Mouse (Mus musculus) hindbrain, embryonic 15.5 days (tissue): ENCODE data around the gene Gstp3. TPM values are rescaled to one million over a fixed set of nuclear protein-coding genes. Genes with fewer than 3 reads are reported as not detected.

Experiments
- ATAC-seq: fragments of 200-750 bp; cut with Nextera tagmentation; 2 replicates; pipeline ENCODE4 v1.8.0; 2017; ENCODE audit warnings: low read depth, moderate number of reproducible peaks, moderate TSS enrichment; ENCODE audit not compliant: low FRiP score
- H3K27ac ChIP-seq: fragments of 300-500 bp; sonication (generic); replicated peaks from 2 replicates; pipeline ENCODE4 v1.5.1; 2015; ENCODE audit warnings: mild to moderate bottlenecking, inconsistent platforms
- H3K27me3 ChIP-seq: fragments of 300-500 bp; sonication (generic); 2 replicates; pipeline ENCODE4 v1.6.1; 2015; ENCODE audit warnings: control low read depth, inconsistent platforms
- H3K36me3 ChIP-seq: fragments of 300-500 bp; sonication (generic); 2 replicates; pipeline ENCODE4 v1.6.1; 2015; ENCODE audit warnings: control low read depth, inconsistent platforms
- H3K4me1 ChIP-seq: fragments of 300-500 bp; sonication (generic); replicated peaks from 2 replicates; pipeline ENCODE4 v1.6.1; 2015; ENCODE audit warnings: control low read depth, inconsistent platforms
- H3K4me2 ChIP-seq: fragments of 300-500 bp; sonication (generic); 2 replicates; pipeline ENCODE4 v1.6.1; 2015; ENCODE audit warnings: moderate library complexity, mild to moderate bottlenecking, inconsistent platforms
- H3K4me3 ChIP-seq: fragments of 300-500 bp; sonication (generic); 2 replicates; pipeline ENCODE4 v1.5.1; 2015; ENCODE audit warnings: mild to moderate bottlenecking, inconsistent platforms
- H3K9ac ChIP-seq: fragments of 300-500 bp; sonication (generic); 2 replicates; pipeline ENCODE4 v1.6.1; 2015; ENCODE audit warnings: inconsistent platforms
- H3K9me3 ChIP-seq: fragments of 300-500 bp; sonication (generic); 2 replicates; pipeline ENCODE4 v1.6.1; 2016; ENCODE audit warnings: control low read depth, inconsistent platforms
- WGBS: fragments of 180-500 bp; shearing (Covaris S2); methylation state at CpG from one replicate; pipeline ENCODE4 v1.1.7; 2015; 5-methylcytosine and 5-hydroxymethylcytosine counted together
- polyA plus RNA-seq: library from polyadenylated mRNA; unstranded; fragments of >200 nt; fragmentation: Nextera tagmentation; extraction: Ambion mirVana; gene quantifications from 2 replicates; pipeline ENCODE4 v1.2.1, GENCODE M21; 2015

Gene Gstp3
- polyA plus RNA-seq, 1 experiment from 2014 or later, result not detected

GRCm38 (mm10) chr19:4099056-4099455 is 39.7 kb upstream of the Gstp3 start:
- Histone ChIP-seq H3K27me3 (no peaks in the 10 kb centered on the region), H3K4me1 (peaks cover 65% of the 10 kb centered on the region), H3K9me3 (no peaks in the 10 kb centered on the region), H3K27ac (no peak overlapping the region), H3K9ac (no peak overlapping the region), H3K36me3 (no peaks in the 10 kb centered on the region), H3K4me2 (peak overlapping the region; percentile 80; the same call in 1 of the 2 replicates), H3K4me3 (no peak overlapping the region)
- no peak for ATAC-seq
- 18% methylated on average over 9 of the region's 9 CpGs for WGBS

- Histone ChIP-seq H3K27ac (no peak overlapping the region), H3K9me3 (no peaks in the 10 kb centered on the region), H3K4me1 (peaks cover 65% of the 10 kb centered on the region), H3K9ac (no peak overlapping the region), H3K36me3 (no peaks in the 10 kb centered on the region), H3K27me3 (no peaks in the 10 kb centered on the region), H3K4me2 (no peak overlapping the region), H3K4me3 (no peak overlapping the region)
- no peak for ATAC-seq
- WGBS, result 91% methylated on average over 13 of the region's 13 CpGs
These were observed 39.1 kb upstream of the Gstp3 start for GRCm38 (mm10) chr19:4098426-4098825.

DNA sequence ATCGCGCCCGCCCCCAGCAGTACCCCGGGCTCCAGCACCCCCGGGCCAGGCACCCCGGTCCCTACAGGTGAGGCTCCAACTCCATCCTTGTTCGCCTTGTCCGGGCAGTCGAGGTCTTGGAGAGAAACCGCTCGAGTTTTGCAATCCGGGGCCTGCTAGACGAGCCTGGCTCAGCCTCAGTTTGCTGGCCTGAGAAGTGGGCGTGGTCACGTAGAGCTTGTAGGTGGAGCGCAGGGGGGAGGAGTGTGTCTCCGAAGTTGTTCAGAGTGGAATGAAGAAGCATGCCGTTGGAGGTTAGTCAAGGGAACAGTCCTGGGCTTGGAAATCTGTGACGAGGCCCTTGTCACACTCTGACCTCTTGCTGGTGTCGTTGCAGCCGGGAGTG is 38.1 kb upstream of the Gstp3 start:
- Histone ChIP-seq H3K27ac (peak overlapping the region; percentile 71), H3K4me1 (peaks cover 61% of the 10 kb centered on the region), H3K9me3 (no peaks in the 10 kb centered on the region), H3K4me2 (peak overlapping the region; percentile 73), H3K9ac (peak overlapping the region; percentile 58), H3K36me3 (no peaks in the 10 kb centered on the region), H3K27me3 (no peaks in the 10 kb centered on the region), H3K4me3 (peak overlapping the region; percentile 74)
- 2% methylated on average over 21 of the region's 21 CpGs for WGBS
- ATAC-seq, result no peak

- no peaks in the 10 kb centered on the region for H3K27me3 ChIP-seq
- H3K9ac ChIP-seq, result peak within 1 kb of the TSS; percentile 58
- H3K27ac ChIP-seq, result peak within 1 kb of the TSS; percentile 95
- peak; percentile 95 for ATAC-seq
- peaks cover 55% of the 10 kb centered on the region for H3K4me1 ChIP-seq
- no peaks in the 10 kb centered on the region for H3K36me3 ChIP-seq
- H3K9me3 ChIP-seq, result no peaks in the 10 kb centered on the region
- H3K4me2 ChIP-seq, result peak within 1 kb of the TSS; percentile 73
- peak within 1 kb of the TSS; percentile 74 for H3K4me3 ChIP-seq
- under 1% methylated on average over 65 of the region's 65 CpGs for WGBS
These were observed 37.5 kb upstream of the Gstp3 start, which contains the start of gene Cdk2ap2 for GRCm38 (mm10) chr19:4096642-4097440. Cdk2ap2 (plus strand) TSS chr19:4097182.

GRCm38 (mm10) chr19:4095802-4096201 is 36.4 kb upstream of the Gstp3 start:
- peak overlapping the region; percentile 95; the same call in 1 of the 2 replicates for H3K27ac ChIP-seq
- no peaks in the 10 kb centered on the region for H3K9me3 ChIP-seq
- H3K36me3 ChIP-seq, result no peaks in the 10 kb centered on the region
- H3K4me3 ChIP-seq, result peak overlapping the region; percentile 74; the same call in 1 of the 2 replicates
- peak overlapping the region; percentile 73 for H3K4me2 ChIP-seq
- no peak for ATAC-seq
- H3K4me1 ChIP-seq, result peaks cover 45% of the 10 kb centered on the region
- WGBS, result 59% methylated on average over 3 of the region's 3 CpGs
- no peak overlapping the region for H3K9ac ChIP-seq
- no peaks in the 10 kb centered on the region for H3K27me3 ChIP-seq

GRCm38 (mm10) chr19:4094774-4095303 is 35.5 kb upstream of the Gstp3 start:
- WGBS, result 77% methylated on average over 5 of the region's 5 CpGs

DNA sequence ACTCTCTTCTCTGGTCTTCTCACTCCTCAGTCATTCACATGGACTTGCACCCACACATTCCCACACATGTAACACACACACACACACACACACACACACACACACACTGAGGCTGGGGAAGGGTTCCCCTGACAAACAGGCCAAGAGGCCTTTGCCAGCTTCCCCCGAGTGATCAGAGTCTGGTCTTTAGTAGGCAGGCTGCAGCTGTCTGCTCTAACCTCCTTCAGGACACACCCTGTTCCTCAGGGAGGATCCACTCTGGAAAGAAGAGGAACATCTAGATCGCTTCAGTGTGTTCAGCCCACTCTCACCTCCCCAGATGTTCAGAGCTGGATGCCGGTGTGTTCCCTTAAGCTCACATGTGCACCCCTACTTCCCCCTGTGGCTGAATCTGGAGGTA is 35.0 kb upstream of the Gstp3 start:
- H3K27me3 ChIP-seq, result no peaks in the 10 kb centered on the region
- H3K4me1 ChIP-seq, result peaks cover 30% of the 10 kb centered on the region
- no peaks in the 10 kb centered on the region for H3K9me3 ChIP-seq
- H3K4me2 ChIP-seq, result no peak overlapping the region
- H3K27ac ChIP-seq, result no peak overlapping the region
- 82% methylated on average over 3 of the region's 3 CpGs for WGBS
- no peak overlapping the region for H3K4me3 ChIP-seq
- no peak for ATAC-seq
- no peaks in the 10 kb centered on the region for H3K36me3 ChIP-seq
- H3K9ac ChIP-seq, result no peak overlapping the region

More at GRCm38 (mm10) chr19:4094774-4095303, 35.5 kb upstream of the Gstp3 start:
- no peak for ATAC-seq
- Histone ChIP-seq H3K9ac (no peak overlapping the region), H3K4me2 (no peak overlapping the region), H3K27ac (no peak overlapping the region), H3K36me3 (no peaks in the 10 kb centered on the region), H3K9me3 (no peaks in the 10 kb centered on the region), H3K27me3 (no peaks in the 10 kb centered on the region), H3K4me1 (peaks cover 35% of the 10 kb centered on the region), H3K4me3 (no peak overlapping the region)

DNA sequence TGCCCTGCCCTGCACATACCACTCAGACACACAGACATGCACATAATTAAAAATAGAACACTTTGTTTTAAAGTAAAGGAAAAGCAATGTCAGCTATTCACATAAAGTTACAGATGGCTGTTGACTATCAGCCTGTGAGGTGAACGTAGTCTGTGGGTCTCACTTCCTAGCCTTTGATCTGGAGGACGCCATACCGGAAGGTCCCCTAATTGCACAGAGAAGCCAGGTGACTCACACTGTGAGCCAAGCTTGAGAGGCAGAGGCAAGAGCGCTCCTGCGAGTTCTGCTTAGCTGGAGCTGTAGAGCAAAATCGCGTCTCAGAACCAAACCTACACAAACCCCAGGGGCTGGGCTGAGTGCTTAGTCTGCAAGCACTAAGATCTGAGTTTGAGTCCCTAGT is 34.4 kb upstream of the Gstp3 start:
- H3K4me1 ChIP-seq, result peaks cover 24% of the 10 kb centered on the region
- no peak overlapping the region for H3K4me2 ChIP-seq
- no peaks in the 10 kb centered on the region for H3K9me3 ChIP-seq
- no peak overlapping the region for H3K4me3 ChIP-seq
- no peak overlapping the region for H3K27ac ChIP-seq
- H3K9ac ChIP-seq, result no peak overlapping the region
- no peaks in the 10 kb centered on the region for H3K27me3 ChIP-seq
- ATAC-seq, result no peak
- no peaks in the 10 kb centered on the region for H3K36me3 ChIP-seq
- 79% methylated on average over 7 of the region's 7 CpGs for WGBS

DNA sequence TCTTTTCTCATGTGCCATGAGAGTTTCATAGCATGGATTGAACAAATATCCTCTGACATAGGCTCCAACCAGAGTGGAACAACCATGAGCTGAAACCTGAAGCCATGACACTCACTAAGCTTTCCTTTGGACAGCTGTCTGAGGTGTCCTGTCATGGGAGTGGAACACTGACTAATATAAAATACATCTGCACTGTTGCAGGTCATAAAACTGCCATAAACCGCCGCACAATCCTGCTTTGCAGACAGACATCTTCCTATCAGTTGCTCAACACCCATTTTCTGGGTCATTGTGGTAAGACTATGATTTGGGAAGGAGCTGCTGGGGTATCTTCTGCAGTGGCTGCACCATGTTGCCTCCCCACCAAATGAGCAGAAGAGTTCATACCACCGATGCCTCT is 33.4 kb upstream of the Gstp3 start:
- 91% methylated on average over 3 of the region's 3 CpGs for WGBS
- H3K27ac ChIP-seq, result no peak overlapping the region
- H3K4me1 ChIP-seq, result peaks cover 14% of the 10 kb centered on the region
- ATAC-seq, result no peak
- no peak overlapping the region for H3K4me3 ChIP-seq
- no peaks in the 10 kb centered on the region for H3K36me3 ChIP-seq
- no peak overlapping the region for H3K9ac ChIP-seq
- H3K9me3 ChIP-seq, result no peaks in the 10 kb centered on the region
- no peaks in the 10 kb centered on the region for H3K27me3 ChIP-seq
- no peak overlapping the region for H3K4me2 ChIP-seq

DNA sequence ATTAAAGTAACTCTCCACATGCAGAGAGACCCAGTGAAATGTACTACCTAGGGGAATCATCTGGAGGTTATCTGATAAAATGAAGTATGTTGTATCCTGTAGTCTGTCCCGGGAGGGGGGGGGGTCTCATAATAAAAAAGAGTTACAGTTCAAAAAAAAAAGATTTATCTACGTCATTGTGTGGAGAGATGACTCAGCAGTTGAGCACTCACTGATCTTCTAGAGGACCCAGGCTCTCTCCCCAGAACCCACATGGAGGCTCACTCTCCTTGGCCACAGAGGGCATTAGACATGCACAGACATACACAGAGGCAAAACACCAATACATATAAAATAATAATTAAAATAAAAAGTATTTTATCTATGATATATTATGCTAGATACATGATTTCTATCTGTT is 32.0 kb upstream of the Gstp3 start:
- Histone ChIP-seq H3K27me3 (no peaks in the 10 kb centered on the region), H3K4me3 (no peak overlapping the region), H3K9me3 (no peaks in the 10 kb centered on the region), H3K27ac (no peak overlapping the region), H3K4me2 (no peak overlapping the region), H3K36me3 (no peaks in the 10 kb centered on the region), H3K4me1 (peaks cover 7% of the 10 kb centered on the region), H3K9ac (no peak overlapping the region)
- ATAC-seq, result no peak
- 74% methylated on average over 2 of the region's 2 CpGs for WGBS

DNA sequence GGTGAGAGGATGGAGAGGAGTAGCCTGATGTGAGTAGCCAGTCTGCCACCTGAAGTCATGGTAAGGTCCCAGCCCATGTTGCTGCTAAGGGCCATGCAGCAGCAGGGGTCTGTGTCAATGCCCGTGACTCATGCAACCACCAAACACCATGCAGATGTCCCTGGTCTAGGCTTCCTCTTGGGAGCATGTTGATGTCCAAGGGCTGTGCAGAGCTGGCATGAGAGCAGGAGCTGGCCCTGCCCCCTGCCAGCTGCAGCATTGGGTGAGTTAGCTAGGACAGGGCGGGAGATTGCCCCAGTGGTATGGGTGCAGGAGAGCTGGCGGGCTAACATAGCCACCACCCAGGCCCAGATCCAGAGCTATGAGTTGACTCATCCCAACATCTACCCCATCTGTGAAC is 31.1 kb upstream of the Gstp3 start:
- no peak overlapping the region for H3K4me2 ChIP-seq
- H3K9me3 ChIP-seq, result no peaks in the 10 kb centered on the region
- no peak for ATAC-seq
- H3K27me3 ChIP-seq, result no peaks in the 10 kb centered on the region
- H3K4me1 ChIP-seq, result no peaks in the 10 kb centered on the region
- WGBS, result 97% methylated on average over 3 of the region's 3 CpGs
- H3K9ac ChIP-seq, result no peak overlapping the region
- no peaks in the 10 kb centered on the region for H3K36me3 ChIP-seq
- H3K4me3 ChIP-seq, result no peak overlapping the region
- H3K27ac ChIP-seq, result no peak overlapping the region

GRCm38 (mm10) chr19:4089128-4089527 is 29.8 kb upstream of the Gstp3 start:
- H3K36me3 ChIP-seq, result no peaks in the 10 kb centered on the region
- no peaks in the 10 kb centered on the region for H3K4me1 ChIP-seq
- no peaks in the 10 kb centered on the region for H3K27me3 ChIP-seq
- H3K4me2 ChIP-seq, result no peak overlapping the region
- H3K9ac ChIP-seq, result no peak overlapping the region
- no peak overlapping the region for H3K27ac ChIP-seq
- ATAC-seq, result no peak
- WGBS, result 79% methylated on average over 6 of the region's 6 CpGs
- H3K4me3 ChIP-seq, result no peak overlapping the region
- no peaks in the 10 kb centered on the region for H3K9me3 ChIP-seq
